Mouse (Mus musculus) midbrain, embryonic 13.5 days (tissue): ENCODE data around the gene Samd9l. TPM values are rescaled to one million over a fixed set of nuclear protein-coding genes. Genes with fewer than 3 reads are reported as not detected.
"Not testable (repeated sequence)": the region's sequence is repeated elsewhere in the genome, so short reads cannot be mapped to it uniquely, and the experiment has no call there.

Source experiments
- ATAC-seq: fragments of 200-750 bp; cut with Nextera tagmentation; 2 replicates; pipeline ENCODE4 v1.8.0; 2017; ENCODE audit warnings: mild to moderate bottlenecking, moderate TSS enrichment, moderate library complexity
- H3K27ac ChIP-seq: fragments of 300-500 bp; sonication (generic); 2 replicates; pipeline ENCODE4 v1.5.1; 2015; ENCODE audit warnings: inconsistent platforms, mild to moderate bottlenecking, moderate library complexity
- H3K27me3 ChIP-seq: fragments of 300-500 bp; sonication (generic); 2 replicates; pipeline ENCODE4 v1.6.1; 2015; ENCODE audit warnings: mild to moderate bottlenecking, inconsistent platforms
- H3K36me3 ChIP-seq: fragments of 300-500 bp; sonication (generic); 2 replicates; pipeline ENCODE4 v1.6.1; 2015; ENCODE audit warnings: mild to moderate bottlenecking, inconsistent platforms
- H3K4me1 ChIP-seq: fragments of 300-500 bp; sonication (generic); replicated peaks from 2 replicates; pipeline ENCODE4 v1.6.1; 2015; ENCODE audit warnings: inconsistent platforms
- H3K4me2 ChIP-seq: fragments of 300-500 bp; sonication (generic); replicated peaks from 2 replicates; pipeline ENCODE4 v1.6.1; 2015; ENCODE audit warnings: moderate library complexity, mild to moderate bottlenecking, inconsistent platforms
- H3K4me3 ChIP-seq: fragments of 300-500 bp; sonication (generic); replicated peaks from 2 replicates; pipeline ENCODE4 v1.5.1; 2015; ENCODE audit warnings: mild to moderate bottlenecking, inconsistent platforms
- H3K9ac ChIP-seq: fragments of 300-500 bp; sonication (generic); replicated peaks from 2 replicates; pipeline ENCODE4 v1.6.1; 2015; ENCODE audit warnings: mild to moderate bottlenecking, inconsistent platforms
- H3K9me3 ChIP-seq: fragments of 300-500 bp; sonication (generic); 2 replicates; pipeline ENCODE4 v1.6.1; 2016; ENCODE audit warnings: mild to moderate bottlenecking, inconsistent platforms
- WGBS: fragments of 180-500 bp; shearing (Covaris S2); methylation state at CpG from one replicate; pipeline ENCODE4 v1.1.7; 2015; 5-methylcytosine and 5-hydroxymethylcytosine counted together
- polyA plus RNA-seq: library from polyadenylated mRNA; unstranded; fragments of >200 nt; fragmentation: Nextera tagmentation; extraction: Ambion mirVana; gene quantifications from 2 replicates; pipeline ENCODE4 v1.2.1, GENCODE M21; 2015

The Samd9l gene
- polyA plus RNA-seq, 1 experiment from 2014 or later: 0.74 TPM

DNA sequence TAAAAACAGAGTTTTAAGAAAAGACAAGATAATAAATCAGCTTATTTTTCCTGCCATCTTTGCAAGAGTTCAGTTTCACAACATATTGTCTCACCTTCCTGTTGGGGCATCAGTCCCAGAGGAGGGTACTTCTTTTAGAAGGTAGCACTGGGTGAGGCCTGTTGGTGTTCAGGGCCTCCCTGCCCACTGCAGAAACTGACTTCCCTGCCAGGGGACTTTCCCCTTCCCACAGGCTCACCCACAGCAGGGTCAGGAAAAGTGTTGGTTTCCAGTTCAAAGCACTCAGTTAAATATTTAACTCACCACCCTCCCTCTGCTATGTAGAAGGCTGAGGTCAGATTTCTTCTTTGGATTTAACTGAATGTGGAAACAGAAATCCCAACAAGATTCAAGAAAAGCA is 14.6 kb downstream of the Samd9l start:
- H3K4me3 ChIP-seq, H3K9me3 ChIP-seq, H3K4me2 ChIP-seq, H3K27me3 ChIP-seq, ATAC-seq, H3K36me3 ChIP-seq, H3K27ac ChIP-seq, H3K4me1 ChIP-seq, H3K9ac ChIP-seq: not testable (repeated sequence)

DNA sequence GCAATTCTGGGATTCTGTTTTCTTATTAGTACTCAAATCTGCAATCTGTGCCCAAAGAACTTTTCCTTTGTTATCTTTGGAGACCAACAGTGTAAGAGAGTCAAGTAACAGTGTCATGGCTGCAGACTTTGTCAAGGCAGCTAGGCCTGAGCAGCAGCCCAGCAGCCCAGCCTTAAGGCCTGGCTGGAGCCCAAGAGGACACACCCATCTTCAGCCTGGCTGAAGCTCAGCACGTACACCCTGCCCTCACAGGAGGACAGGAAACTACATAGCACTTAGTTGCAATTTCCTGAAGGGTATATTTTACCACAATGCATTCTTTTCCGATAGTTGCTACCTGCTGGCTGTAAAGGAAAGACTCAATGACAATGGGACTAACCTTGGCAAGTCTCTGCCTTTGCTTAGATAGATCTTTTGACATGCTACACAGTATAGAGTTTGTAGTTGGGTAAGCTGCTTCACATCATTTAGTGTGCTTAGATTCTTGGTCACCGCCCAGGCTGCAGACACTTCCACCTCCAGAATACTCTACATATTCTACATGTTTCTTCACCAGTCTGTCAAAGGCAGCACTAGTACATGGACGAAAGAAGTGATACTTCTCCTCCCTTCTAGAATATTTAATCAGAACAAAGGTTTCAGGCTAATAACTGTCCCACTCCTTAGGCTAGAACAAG is 15.1 kb downstream of the Samd9l start:
- not testable (repeated sequence) for H3K27ac ChIP-seq, H3K36me3 ChIP-seq, H3K27me3 ChIP-seq, H3K9me3 ChIP-seq, H3K4me1 ChIP-seq, H3K4me2 ChIP-seq, H3K9ac ChIP-seq, H3K4me3 ChIP-seq, ATAC-seq
- WGBS: 33% methylated on average over 1 of the region's 4 CpGs

DNA sequence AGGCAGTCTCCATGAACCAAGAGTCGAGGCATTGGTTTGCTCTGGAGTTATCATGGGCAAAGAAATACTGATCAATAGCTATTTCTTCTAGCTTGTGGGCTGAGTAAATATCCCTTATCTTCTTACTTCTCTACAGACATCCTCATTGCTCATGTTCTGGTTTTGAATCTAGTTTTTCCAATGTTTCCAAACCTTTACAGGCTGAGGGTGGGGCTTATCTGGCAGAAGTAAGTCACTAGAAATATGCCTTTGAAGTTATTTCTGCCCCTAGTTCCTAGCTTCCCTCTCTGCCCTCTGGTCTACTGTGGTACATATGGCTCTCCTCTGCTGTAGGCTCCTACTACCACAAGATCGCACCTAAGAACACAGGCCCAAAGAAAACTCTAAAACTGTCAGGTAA is 20.2 kb downstream of the Samd9l start:
- no peak for ATAC-seq
- H3K36me3 ChIP-seq: no peaks in the 10 kb centered on the region
- no peaks in the 10 kb centered on the region for H3K4me1 ChIP-seq
- no peak overlapping the region for H3K4me2 ChIP-seq
- no peak overlapping the region for H3K27ac ChIP-seq
- H3K4me3 ChIP-seq: no peak overlapping the region
- WGBS: 94% methylated on average over 2 of the region's 2 CpGs
- H3K9me3 ChIP-seq: no peaks in the 10 kb centered on the region
- H3K9ac ChIP-seq: no peak overlapping the region
- H3K27me3 ChIP-seq: no peaks in the 10 kb centered on the region

DNA sequence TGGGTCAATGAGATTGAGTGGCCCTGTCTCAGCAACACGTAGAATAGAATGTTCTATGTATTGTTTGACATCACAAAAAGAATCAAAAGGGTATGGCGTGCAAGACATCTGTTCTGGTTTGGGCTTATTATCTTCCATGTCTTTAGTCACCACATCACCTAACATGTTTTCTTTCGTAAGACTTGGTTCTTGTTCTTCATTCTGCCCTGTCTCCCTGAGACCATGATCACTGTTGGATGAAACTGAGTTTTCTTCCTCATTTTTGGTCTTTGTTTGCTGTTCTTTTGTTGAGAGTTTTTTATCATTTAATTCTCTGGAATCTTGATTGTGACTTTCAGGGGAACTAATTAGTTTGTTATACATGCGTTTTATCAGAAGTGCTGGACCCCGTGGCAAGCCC is 22.7 kb downstream of the Samd9l start:
- no peaks in the 10 kb centered on the region for H3K36me3 ChIP-seq
- H3K9ac ChIP-seq: no peak overlapping the region
- 84% methylated on average over 5 of the region's 5 CpGs for WGBS
- no peaks in the 10 kb centered on the region for H3K4me1 ChIP-seq
- H3K4me2 ChIP-seq: no peak overlapping the region
- no peak overlapping the region for H3K4me3 ChIP-seq
- H3K9me3 ChIP-seq: 0 out of 2 replicates have a peak, but pooled peaks cover 3% of the 10 kb centered on the region
- no peak overlapping the region for H3K27ac ChIP-seq
- no peaks in the 10 kb centered on the region for H3K27me3 ChIP-seq
- no peak for ATAC-seq

DNA sequence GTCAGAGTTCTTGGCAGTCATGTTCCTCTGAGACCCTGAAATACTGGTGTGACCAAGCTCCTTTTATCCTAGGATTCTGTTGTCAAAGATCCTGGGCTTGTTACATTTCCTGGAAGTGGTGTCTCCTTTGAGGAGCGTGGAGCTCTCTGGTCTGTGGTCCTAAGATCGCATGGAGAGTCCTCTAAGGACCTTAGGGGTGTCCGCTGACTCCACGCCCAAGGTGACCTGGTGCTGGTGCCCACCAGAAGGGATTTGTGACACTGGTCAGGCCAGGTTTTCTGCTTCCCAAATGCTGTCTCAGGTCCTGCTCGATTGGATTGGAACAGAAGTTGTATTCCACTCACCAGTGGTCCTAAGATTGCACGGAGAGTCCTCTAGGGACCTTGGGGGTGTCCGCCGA is 29.8 kb downstream of the Samd9l start:
- Histone ChIP-seq H3K9ac (no peak overlapping the region), H3K9me3 (0 out of 2 replicates have a peak, but pooled peaks cover 3% of the 10 kb centered on the region), H3K4me1 (no peaks in the 10 kb centered on the region), H3K27me3 (no peaks in the 10 kb centered on the region), H3K36me3 (no peaks in the 10 kb centered on the region), H3K4me2 (no peak overlapping the region), H3K4me3 (no peak overlapping the region), H3K27ac (no peak overlapping the region)
- no peak for ATAC-seq
- WGBS: 87% methylated on average over 8 of the region's 8 CpGs

DNA sequence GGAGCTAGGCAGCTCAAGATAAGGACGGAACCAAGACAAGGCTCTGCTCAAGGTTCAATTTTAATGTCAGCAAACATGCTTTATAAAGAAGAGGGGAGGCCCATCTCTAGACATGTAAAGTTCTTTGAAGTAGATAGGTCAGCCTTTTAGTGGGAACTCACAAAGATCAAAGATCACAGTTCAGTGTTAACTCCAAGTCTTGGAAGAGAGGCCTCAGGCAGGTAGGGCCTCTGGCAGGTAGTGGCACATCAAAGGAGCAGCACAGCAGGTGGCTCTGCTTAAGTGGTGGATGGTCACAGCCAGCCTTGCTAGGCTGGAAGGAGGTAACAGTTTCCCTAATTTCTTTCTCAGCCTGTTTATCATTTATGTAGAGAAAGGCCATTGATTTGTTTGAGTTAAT is 33.8 kb downstream of the Samd9l start:
- H3K27ac ChIP-seq, H3K9me3 ChIP-seq, H3K4me1 ChIP-seq, H3K4me2 ChIP-seq, H3K9ac ChIP-seq, H3K4me3 ChIP-seq, ATAC-seq, H3K27me3 ChIP-seq, H3K36me3 ChIP-seq: not testable (repeated sequence)
- 77% methylated on average over 1 of the region's 1 CpGs for WGBS

DNA sequence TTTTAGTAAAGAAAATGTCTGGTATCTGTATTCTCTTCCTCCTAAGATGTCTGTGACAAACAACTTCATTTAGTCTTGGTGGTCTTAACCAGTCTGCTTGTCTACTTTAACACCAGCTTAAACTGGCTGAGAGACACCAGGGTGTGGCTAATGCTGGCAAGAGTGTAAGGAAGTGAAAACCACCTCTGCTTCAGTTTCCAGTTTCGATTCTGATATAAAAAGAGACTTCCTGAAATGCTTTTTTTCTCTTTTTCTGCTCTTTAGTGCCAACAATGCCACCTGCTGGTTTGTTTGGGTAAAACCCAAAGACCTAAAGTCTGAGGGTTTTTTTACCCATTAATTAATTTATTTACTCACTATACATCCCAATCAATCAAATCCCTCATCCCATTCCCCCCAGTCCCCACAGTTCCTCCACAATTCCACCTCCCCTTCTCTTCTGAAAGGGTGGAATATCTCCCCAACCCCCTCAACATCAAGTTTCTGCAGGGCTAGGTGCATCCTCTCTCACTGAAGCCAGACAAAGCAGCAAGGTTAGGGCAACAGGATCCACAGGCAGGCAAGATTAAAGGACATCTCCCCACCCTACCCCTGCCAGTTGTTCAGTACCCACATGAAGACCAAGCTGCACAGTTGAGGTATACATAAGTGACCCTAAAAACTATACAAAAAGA is 53.3 kb downstream of the Samd9l start:
- H3K9ac ChIP-seq, H3K27ac ChIP-seq, H3K9me3 ChIP-seq, H3K4me2 ChIP-seq, H3K4me1 ChIP-seq, H3K4me3 ChIP-seq, H3K36me3 ChIP-seq, H3K27me3 ChIP-seq: not testable (repeated sequence)
- 24% methylated on average over 1 of the region's 1 CpGs for whole genome bisulfite sequencing
- ATAC-seq: peak; percentile 55; the same call in 1 of the 2 replicates

DNA sequence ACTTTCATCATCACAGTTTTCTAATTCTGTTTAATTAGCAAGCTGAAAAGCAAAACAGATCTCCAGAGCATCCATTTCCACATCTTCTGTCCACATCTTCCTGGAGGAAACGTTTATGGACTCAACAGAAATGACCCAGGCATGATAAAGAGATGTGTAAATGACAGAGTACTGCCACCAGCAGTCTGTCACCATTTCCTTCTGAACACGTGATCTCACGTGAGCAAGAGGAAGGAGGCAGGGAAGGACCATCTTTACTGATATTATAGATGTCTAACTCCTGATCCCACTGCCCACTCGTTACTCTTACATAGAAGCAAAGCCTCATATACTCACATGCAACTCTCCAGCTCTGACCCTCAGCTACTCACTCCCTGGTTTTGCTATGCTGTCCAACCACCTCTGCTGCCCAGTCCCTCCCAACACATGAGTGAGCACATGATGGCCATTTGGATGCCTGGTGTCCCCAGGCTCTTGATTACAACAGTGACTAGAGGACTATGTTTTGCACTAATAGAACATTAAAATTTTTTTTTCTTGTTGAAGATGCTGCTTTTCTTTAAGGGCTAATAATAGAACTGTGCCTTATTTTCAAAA is 54.2 kb downstream of the Samd9l start:
- H3K4me1 ChIP-seq, H3K9me3 ChIP-seq, H3K4me3 ChIP-seq, H3K36me3 ChIP-seq, H3K4me2 ChIP-seq, H3K9ac ChIP-seq, H3K27me3 ChIP-seq, H3K27ac ChIP-seq, ATAC-seq: not testable (repeated sequence)
- 79% methylated on average over 2 of the region's 4 CpGs for WGBS

DNA sequence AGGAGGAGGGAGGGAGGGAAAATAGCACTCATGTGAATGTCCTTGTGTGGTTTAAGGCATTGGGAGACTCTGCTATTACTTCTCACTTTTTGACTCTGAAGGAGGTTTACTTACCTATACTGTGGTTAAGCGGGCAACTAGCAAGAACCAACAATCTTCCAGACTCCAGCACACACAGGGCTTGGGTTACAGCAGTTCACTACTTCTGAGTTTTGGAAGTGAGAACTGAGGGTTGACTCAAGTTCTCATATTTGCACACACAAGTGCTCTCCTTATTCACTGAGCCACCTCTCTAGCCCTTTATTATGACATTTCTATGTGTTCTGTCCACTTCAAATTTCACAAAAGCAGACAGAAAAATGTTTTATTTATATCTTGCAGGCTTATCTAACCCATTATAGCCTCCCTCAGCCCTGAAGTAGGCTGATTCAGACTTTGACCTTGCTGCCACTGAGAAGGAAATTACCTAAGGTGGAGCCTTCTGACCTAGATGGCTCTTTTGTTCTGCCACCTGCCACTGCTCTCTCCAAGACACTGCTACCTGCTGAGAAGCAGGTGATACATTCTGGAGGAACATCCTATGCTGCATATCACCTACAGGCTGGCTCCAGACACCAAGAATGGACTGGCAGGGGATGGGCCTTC is 55.6 kb downstream of the Samd9l start:
- not testable (repeated sequence) for H3K4me2 ChIP-seq, H3K36me3 ChIP-seq, H3K4me3 ChIP-seq, H3K27me3 ChIP-seq, H3K9me3 ChIP-seq, H3K27ac ChIP-seq, H3K9ac ChIP-seq, ATAC-seq, H3K4me1 ChIP-seq
- 82% methylated on average over 1 of the region's 1 CpGs for WGBS

DNA sequence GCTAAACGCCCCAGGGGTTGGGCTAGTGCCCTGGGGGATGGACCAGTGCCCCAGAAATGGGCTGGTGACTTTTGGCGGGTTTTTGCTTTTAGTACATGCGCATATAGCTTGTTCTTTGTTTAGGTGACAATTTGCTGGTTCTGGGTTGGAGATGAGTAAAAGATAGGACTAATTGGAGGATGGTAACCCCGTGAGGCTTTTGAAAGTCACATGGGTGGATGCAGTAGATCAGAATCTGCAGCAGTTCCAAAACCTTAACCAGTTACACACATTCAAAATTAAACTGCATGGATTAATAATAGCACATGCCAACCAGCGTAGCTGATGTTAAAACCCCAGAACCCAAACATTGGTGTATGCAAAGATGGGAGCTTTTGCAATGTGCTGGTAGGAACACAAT is 57.9 kb downstream of the Samd9l start:
- H3K9ac ChIP-seq: no peak overlapping the region
- H3K4me1 ChIP-seq: 0 out of 2 replicates have a peak, but pooled peaks cover 4% of the 10 kb centered on the region
- peak; percentile 16; the same call in 1 of the 2 replicates for ATAC-seq
- H3K4me3 ChIP-seq: no peak overlapping the region
- H3K27me3 ChIP-seq: no peaks in the 10 kb centered on the region
- no peaks in the 10 kb centered on the region for H3K36me3 ChIP-seq
- H3K4me2 ChIP-seq: peak overlapping the region; percentile 47
- H3K9me3 ChIP-seq: no peaks in the 10 kb centered on the region
- H3K27ac ChIP-seq: no peak overlapping the region
- 43% methylated on average over 5 of the region's 5 CpGs for WGBS

DNA sequence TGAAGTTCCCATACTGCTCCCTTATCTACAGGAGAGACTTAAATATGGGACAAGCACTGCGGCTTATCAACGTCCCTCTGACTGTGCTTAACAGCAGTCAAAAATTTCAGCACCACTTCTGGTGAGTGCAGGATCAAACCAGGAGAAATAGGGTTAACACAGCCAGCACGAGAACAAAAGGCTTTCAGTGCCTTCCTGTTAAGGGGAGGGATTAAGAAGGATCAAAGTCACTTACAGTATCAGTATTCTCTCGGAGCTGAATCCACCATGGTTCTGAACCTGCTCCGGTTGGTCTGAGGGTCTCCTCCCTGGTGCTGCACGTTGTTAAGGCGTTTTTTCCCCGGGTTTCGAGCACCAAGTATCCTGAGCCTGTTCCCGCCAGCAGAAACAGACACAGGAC is 58.4 kb downstream of the Samd9l start:
- not testable (repeated sequence) for H3K4me1 ChIP-seq, H3K36me3 ChIP-seq, H3K9ac ChIP-seq, H3K27me3 ChIP-seq, H3K9me3 ChIP-seq, H3K27ac ChIP-seq
- 14% methylated on average over 10 of the region's 10 CpGs for WGBS
- Histone ChIP-seq H3K4me2 (peak overlapping the region; percentile 47), H3K4me3 (peak overlapping the region; percentile 24)
- peak; percentile 74 for ATAC-seq

DNA sequence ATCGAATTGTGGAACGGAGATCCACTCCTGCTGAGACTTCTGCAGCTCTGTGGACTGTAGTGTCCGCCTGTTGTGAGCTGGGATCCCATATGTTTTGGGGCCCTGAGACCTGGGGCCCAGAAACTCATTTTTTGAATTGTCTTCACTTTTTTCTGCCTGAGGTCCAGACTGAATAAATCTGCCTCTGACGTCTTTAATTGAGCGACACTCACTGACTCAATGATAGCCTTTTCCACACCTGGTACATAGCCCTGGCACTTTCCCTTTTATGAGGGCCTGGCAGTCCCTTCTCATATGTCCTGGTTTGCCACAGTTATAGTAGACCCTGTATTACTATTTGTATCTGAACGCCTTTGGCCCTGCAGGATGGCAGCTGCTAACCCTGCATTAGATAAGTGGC is 60.2 kb downstream of the Samd9l start:
- WGBS: 80% methylated on average over 6 of the region's 6 CpGs
- not testable (repeated sequence) for H3K27me3 ChIP-seq, H3K4me1 ChIP-seq, H3K27ac ChIP-seq, H3K4me3 ChIP-seq, H3K4me2 ChIP-seq, H3K9me3 ChIP-seq, H3K36me3 ChIP-seq, ATAC-seq, H3K9ac ChIP-seq
